Mouse (Mus musculus) urinary bladder, postnatal 10 days (tissue): Measurements from ENCODE around the gene Lhpp.

ENCODE experiments used
- DNase-seq: peaks from one replicate; pipeline ENCODE4 v3.0.0; 2022; ENCODE audit warnings: low spot score

Lhpp gene

DNA sequence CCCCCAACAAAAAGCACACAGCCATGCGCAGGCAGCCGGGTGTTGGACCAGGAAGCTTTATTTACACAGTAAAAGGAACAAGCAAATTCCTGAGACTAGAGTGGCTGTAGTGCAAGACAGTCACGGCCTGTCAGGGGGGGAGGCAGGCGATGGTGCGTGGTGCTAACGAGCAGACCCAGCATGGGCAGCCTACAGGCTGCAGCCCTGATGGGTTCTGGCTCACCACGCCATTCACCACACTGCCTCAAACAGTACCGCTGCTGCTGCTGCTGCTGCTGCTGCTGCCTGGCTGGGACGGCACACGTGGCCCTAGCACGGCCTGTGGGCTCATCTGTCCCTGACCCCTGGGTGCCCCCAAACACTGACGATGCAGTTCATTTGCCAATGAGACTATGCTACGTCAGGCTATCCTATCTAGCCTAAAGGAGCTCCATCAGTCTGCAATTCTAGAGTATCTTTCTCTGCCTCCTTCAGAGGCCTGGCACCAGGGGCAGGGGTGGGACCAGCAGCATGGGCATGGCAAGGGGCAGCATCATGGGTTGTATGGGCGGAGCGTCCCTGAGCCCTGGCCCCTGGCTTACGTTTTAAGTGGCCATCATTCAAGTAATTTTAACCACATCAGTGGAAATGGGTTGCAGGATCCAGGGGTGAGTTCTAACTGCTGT is 101.7 kb downstream of the Lhpp start:
- DNase-seq, result no peak

- DNase-seq, result no peak
These were observed 102.5 kb downstream of the Lhpp start for GRCm38 (mm10) chr7:132712956-132713355.

GRCm38 (mm10) chr7:132713483-132714126 is 103.2 kb downstream of the Lhpp start:
- no peak for DNase-seq

- DNase-seq, result no peak
These were observed 103.9 kb downstream of the Lhpp start for GRCm38 (mm10) chr7:132714236-132714923.

- DNase-seq, result no peak
These were observed 104.8 kb downstream of the Lhpp start for GRCm38 (mm10) chr7:132715259-132715658.

GRCm38 (mm10) chr7:132719570-132719969 is 109.1 kb downstream of the Lhpp start:
- DNase-seq, result no peak

- DNase-seq, result no peak
These were observed 110.1 kb downstream of the Lhpp start for GRCm38 (mm10) chr7:132720562-132720961.

GRCm38 (mm10) chr7:132722401-132723370 is 112.2 kb downstream of the Lhpp start:
- no peak for DNase-seq

- no peak for DNase-seq
These were observed 113.5 kb downstream of the Lhpp start for GRCm38 (mm10) chr7:132723906-132724305.

- DNase-seq, result no peak
These were observed 114.1 kb downstream of the Lhpp start for GRCm38 (mm10) chr7:132724501-132725062.

GRCm38 (mm10) chr7:132726106-132726861 is 115.8 kb downstream of the Lhpp start:
- DNase-seq, result no peak

GRCm38 (mm10) chr7:132729093-132729831 is 118.8 kb downstream of the Lhpp start:
- no peak for DNase-seq

GRCm38 (mm10) chr7:132730510-132730909 is 120.1 kb downstream of the Lhpp start:
- DNase-seq, result no peak

GRCm38 (mm10) chr7:132731558-132731957 is 121.1 kb downstream of the Lhpp start:
- no peak for DNase-seq

DNA sequence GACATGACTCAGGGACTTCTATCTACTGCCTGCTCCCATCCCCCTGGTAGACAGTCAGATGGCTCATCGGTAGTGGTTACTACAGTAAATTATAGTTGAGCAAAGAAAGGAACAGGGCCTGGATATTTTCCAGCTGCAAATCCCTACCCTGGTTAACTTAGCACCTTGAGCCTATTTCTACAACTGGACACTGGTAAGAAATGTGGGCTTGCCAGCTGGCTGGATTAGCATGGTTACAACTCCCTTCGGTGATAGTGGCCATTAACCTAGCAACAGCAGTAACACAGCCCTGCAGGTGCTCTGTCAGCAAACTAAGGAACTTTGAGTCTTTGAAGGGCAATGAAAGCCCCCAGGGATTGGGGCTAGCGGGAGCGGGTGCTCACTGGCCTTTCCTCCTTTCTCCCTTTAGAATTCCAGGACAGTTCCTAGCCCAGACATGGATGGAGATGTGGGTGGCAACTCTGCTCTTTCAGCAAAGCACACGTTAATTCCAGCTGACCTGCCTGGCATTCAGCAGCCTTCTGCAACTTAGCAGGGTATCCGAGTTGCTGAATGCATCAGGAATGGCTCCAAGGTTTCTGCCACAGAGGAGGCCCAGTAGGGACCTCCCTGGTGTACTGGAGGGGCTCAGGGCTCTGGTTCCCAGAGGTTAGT is 121.8 kb downstream of the Lhpp start:
- DNase-seq, result no peak

- DNase-seq, result no peak
These were observed 123.1 kb downstream of the Lhpp start for GRCm38 (mm10) chr7:132733521-132733920.

DNA sequence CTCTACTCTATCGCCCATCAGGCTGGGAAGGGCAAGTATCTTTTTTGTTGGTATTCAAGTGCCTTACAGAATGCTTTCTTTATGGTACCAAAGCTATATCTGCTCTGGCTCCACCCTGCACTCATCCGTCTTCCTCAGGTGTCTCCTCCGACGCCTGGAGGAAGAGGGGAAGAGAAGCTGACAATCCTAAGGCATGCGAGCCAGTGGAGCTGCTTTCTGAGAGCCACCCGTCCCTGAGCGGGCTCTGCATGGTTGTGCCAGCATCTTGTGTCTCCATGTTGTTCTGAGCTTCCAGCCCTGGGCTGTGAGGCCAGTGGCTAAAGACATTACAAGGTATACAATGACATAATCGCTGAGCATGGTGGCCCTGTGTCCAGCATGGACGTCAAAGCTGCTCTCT is 123.8 kb downstream of the Lhpp start:
- no peak for DNase-seq

GRCm38 (mm10) chr7:132735145-132735544 is 124.7 kb downstream of the Lhpp start:
- no peak for DNase-seq

DNA sequence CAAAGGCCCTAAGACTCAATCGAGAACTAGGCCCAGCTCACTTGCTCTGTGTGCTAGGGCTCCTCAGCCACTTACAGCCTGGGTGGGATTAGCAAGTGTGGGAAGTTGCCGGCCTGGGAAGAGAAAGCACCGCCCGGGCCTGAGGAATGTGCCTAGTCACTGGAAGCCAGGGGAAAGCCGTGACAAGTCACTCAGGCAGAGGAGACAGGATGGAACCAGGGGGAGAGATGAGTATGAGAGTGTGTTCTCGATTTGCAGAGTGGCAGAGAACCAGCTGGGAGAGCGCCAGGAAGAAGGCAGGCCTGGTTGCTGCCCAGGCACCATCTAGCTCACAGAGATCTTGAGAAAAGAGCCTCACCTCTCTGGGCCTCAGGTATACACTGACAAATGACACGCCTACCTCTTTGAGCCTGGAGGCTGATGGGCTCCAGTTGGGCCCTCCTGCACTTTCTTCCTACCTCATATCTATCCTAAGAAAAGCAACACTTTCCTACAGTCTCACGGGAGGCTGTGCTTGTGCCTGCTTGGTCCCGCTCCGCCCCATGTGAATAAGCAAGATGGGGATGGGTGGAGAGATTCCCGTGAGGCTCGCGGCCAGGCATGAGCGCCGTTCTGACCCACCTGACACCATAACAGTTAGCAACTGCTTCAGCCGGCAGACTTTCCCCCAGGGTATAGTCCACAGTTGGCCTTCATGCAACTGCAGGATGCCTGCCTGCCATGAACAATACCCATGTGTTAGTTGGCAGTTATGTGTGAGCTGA is 125.8 kb downstream of the Lhpp start:
- no peak for DNase-seq
